Mouse (Mus musculus) frontal cortex, adult (tissue): ENCODE results near the gene Zdhhc19.
A peak's percentile ranks its signal among the peaks of the same experiment; 100 is the strongest.

Source experiments
- ATAC-seq: cut with Nextera tagmentation; 2 replicates; pipeline ENCODE4 v1.9.2; 2017; ENCODE audit warnings: mild to moderate bottlenecking, moderate library complexity, mixed read lengths; ENCODE audit not compliant: low TSS enrichment

Gene Zdhhc19

DNA sequence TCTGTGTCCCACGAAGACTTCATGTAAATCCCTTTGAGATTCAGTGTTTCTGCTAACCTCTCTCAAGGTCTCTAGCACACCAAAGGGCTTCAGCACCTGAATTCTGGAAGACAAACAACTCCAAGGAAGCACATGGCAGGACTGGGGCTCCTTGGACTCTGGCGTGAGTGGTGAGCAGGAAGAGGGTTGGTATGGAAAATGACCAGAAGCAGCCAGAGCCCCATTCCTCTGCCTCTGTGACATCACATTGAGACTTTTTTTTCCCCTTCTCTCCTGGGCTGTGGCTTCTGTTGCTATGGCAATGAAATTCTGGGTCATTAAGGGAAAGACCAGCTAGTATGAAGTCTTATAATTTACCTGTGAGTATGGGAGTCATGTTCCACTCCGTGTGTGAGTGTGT lies at the start of gene Zdhhc19:
Gene Zdhhc19 (plus strand): TSS at position 301 of the 400 bp plus-strand sequence.
- no peak for ATAC-seq

DNA sequence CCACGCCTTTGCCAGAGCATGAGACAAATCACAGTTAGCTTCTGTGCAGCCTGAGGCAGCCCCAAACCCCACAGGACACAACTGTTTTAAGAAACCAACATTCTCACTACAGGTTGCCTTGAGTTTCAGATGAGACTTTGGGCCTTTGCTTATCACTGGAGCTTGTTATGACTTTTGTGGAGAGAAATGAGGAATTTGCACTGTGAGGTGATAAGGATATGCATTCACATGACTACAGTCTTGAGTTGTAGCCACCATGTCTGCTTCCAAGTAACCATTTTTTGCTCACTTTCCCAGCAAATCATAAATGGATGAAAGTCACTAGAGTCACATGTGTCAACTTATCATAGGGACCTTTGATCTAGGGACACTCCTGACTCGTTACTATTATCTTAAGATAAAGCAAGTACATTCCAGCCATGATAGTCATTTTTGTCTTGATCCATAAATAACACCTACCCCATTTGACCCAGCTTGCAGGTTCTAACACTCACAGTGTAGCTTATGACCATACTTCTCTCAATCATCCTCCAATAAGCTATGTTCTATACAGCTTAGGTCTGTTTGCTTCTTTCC lies 49.4 kb upstream of the Zdhhc19 start:
- no peak for ATAC-seq

DNA sequence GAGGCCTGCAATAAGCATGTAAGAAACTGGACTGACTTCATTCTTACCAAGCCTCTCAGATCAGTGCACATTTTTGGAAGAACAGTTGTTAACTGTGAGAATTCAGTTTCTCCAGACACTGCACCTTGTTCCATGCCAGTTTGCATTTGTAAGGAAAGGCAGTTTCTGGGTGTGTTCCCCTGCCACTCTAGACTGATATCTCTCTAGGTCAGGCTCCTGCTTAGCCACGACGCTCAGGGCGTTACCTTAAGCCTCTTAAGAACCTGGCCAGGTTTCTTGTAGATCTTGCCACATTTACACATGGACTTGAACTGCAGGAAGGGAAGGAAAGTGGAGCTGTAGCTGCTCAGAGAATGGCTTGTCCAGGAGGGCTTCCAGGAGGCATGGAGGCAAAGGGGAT lies 46.4 kb upstream of the Zdhhc19 start:
- no peak for ATAC-seq

DNA sequence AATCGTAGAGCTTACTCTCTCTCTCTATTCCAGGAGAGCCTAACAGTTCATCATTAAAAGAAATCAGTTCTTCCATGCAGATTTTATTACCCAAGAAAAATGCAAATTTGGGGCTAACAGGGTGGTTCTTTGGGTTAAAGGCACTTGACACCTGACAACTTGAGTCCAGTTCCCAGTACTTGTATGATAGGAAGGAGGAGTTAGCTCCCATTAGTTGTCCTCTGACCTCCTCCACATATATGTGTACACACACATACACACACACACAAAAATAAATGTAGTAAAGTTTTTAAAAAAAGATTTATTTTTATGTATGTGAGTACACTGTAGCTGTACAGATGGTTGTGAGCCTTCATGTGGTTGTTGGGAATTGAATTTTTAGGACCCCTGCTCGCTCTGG lies 45.9 kb upstream of the Zdhhc19 start:
- no peak for ATAC-seq

DNA sequence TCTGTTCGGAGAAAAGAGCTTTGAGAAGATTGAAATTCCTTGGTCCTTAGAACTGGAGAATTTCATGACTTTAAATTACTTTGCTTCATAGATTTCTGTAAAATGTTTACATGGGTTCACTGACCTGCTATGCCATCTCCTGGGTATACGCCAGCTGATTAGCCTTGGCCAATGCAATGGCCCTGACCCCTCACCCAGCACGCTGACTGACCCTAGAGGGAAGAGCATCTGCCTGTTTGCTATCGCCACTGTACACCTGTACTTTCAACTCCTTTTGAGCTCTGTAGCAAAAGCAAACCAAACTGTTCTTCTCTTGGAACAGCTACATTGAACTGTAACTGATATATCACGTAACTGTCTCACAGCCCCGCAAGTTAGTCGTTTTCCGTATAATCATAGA lies 43.0 kb upstream of the Zdhhc19 start:
- no peak for ATAC-seq

DNA sequence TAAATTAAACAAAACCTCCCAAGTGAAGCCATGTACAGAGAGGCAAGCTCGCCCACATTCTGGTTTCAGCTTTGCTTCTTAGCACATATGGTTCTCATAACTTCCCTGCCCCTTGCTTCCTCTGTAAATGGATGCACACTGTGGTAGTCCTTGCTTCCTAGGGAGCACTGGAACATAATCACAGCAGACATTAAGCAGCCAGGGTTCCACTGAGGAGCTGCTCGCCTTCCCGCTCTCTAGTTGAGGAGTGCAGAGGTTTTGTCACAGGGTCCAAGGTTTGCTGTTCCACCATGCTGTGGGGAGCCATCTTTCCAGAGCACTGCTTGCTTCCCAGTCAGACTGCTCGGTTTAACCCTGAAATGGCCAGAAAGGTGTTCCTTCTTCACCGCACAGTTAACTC lies 41.4 kb upstream of the Zdhhc19 start:
- ATAC-seq: no peak

DNA sequence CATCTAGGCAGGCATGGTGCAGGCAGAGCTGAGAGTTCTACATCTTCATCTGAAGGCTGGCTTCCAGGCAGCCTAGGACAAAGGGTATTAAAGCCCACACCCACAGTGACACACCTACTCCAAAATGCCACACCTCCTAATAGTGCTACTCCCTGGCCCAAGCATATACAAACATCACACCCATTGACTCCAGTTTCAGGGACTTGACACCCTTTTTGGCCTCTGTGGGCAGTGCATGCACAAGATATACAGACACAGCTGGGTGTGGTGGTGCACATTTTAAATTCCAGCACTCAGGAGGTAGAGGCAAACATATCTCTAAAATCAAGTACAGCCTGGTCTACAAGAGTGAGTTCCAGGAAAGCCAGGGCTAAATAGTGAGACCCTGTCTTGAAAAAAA lies 40.0 kb upstream of the Zdhhc19 start:
- ATAC-seq: no peak

DNA sequence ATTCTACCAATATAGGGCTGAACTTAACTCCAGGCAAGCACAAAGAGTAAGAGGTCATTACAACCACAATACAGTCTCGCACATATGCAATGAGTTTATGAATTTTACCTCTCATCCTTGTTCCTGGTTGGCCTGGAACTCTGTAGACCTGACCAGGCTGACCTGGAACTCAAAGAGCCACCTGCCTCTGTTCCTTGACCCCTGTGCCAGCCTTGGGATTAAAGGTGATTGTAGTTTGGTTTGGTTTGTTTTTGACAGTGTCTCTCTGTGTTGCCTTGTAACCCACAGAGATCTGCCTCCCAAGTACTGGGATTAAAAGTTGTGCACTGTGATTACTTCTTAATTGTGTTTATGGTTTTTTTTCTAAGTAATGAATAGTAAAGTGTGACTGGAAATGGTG lies 39.3 kb upstream of the Zdhhc19 start:
- ATAC-seq: no peak

DNA sequence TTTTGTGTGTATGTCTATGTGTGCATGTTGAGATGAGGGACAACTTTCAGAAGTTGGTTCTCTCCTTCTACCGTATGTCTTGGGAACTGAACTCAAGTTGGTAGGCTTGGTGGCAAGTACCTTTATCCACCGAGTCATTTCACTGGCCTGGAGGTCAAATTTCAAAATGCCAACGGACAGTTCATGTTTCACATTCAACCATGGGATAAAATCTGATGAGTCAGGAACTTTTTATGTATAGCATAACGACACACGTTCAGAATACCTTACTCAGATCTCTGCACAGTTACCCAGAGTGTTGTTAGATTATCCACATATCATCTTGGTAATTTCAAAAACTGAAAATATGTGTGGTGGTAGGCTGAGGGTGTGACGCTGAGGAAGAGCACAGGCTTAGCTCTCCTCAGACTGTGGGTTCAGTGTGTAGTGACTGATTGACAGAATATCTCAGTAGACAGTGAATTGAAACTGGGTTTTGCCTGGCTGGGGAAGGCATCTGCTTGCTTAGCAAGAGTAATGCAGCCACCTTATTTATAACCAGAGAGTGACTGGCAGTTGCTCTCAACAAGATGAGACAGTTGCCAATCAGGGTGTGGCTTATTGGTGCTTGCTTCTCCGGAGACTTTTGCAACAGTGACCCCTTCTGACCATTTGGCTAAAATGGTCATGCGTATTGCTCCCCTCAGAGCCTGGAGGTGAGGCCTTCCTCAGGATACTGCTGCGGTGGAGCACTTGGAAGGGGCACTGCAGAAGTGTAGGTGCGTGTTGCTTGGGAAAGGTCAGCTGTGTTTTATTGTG lies 38.3 kb upstream of the Zdhhc19 start:
- ATAC-seq: peak; percentile 31; the same call in 1 of the 2 replicates

DNA sequence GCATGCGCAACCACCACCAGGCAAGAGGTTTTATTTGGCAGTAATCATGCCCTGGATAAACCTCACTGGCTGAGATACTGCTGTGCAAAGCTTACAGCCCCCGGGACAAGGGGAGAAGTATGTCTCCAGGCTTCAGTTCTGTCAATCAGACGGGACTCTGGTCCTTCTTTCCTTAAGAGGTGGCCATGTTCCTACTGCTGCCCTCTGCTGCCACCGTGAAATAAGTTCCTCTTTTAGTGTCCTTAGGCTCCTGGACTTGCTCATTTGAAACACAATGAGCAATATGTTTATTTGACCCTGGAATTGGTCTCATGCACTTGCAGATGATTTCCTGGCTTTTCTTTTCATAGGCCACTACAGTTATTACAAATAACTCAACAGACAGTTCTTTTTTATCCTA lies 35.5 kb upstream of the Zdhhc19 start:
- no peak for ATAC-seq

DNA sequence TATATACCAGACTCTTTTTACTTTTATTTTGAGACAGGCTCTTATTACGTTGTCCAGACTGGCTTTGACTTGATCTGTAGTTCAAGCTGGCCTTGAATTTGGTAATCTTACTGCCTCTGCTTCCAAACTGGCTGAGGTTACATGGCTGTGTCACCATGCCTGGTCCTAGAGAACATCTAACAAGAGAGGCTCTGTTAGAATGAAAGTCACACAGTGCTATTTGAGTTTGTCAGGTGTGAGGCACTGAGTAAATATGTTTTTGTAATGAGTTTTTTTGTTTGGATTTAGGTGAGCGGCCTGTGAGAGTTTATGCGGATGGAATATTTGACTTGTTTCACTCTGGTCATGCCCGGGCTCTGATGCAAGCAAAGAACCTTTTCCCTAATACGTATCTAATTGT lies 34.4 kb upstream of the Zdhhc19 start:
- ATAC-seq: no peak

DNA sequence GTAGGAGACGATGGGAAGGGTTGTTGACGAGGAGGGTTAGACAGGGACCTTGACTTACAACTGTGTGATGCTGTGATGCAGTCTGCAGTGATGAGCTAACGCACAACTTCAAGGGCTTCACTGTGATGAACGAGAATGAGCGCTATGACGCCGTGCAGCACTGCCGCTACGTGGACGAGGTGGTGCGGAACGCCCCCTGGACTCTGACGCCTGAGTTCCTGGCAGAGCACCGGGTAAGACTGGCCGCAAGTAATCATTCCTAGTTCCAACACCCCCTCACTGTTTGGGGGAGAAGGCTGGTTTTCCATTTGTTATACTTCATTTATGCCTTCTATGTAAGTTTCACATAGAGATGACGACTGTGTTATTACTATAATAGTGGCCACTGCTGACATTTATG lies 33.1 kb upstream of the Zdhhc19 start:
- ATAC-seq: no peak

DNA sequence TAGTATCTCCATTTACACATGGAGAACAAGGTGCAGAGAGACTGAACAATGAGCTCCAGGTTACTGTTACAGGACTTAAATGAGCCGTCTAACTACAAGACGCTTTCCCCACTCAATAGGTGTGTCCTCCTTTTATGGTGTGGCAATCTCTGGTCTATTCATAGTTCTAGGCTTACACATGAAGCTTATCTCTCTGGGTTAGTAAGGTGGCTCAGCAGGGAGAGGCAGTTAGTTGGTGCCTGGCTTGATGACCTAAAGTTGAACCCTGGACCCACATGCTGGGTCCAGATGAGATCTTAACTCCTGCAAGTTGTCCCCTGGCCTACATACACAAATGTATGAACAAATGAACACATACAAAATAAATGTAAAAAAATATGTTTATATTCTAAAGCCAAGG lies 32.6 kb upstream of the Zdhhc19 start:
- ATAC-seq: no peak

DNA sequence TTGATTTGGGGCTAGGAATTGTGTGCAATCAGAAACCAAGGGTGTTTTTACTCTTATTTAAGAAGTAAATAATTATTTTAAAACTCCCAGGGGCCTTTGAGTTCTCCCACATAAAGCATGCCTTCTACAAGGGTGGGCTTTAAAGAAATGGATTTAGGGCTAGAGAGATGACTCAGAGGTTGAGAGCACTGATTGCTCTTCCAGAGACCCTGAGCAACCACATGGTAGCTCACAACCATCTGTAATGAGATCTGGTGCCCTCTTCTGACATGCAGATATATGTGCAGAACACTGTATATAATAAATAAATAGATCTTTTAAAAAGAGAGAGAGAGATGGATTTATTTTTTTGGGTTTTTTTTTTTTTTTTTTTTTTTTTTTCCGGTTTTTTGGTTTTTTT lies 31.2 kb upstream of the Zdhhc19 start:
- ATAC-seq: no peak

DNA sequence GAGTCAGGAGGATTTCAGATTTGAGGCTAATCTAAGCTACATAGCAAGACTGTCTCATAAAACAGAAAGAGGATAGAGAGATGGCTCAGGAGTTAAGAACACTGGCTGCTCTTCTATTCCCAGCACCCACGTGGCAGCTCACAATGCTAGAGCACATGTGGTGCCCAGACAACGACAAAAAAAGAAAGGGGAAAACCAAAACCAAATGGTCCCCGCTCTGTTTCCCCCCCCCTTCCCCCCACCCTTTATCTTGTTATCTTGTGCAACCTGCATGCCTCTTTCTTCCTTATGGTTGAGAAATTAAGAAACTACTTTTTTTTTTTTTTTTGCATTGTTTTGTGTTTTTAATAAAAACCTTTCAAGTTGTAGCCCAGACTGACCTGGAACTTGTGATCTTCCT lies 27.6 kb upstream of the Zdhhc19 start:
- ATAC-seq: no peak

DNA sequence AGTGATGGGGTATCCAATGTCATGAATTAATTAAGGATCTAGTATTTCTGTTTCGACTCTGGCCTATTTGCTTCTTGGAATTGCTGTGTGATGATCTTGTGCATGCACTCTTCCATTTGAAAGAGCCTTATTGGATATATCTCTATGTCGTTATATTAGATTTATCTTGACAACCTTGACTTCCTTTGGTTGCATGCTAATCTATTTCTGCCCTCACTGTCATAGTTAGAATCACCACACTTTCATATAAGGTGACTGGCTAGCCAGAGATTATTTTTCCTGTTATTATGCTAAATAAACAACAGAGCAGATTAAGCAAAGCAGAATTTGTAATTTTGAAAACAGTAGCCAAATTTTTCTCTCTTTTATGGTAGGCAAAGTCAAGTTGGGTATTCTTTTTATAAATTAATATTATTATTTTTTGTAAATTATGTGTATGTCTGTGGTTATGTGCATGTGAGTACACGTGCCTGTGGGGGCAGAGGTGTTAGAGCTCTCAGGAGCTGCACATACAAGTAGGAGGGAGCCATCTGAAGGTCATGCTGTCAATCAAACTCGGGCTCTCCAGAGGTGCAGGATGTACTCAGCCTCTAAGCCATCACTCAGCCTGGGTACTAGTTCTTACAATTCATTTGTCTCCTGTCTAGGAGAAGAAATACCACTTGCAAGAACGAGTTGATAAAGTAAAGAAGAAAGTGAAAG lies 26.5 kb upstream of the Zdhhc19 start:
- no peak for ATAC-seq

DNA sequence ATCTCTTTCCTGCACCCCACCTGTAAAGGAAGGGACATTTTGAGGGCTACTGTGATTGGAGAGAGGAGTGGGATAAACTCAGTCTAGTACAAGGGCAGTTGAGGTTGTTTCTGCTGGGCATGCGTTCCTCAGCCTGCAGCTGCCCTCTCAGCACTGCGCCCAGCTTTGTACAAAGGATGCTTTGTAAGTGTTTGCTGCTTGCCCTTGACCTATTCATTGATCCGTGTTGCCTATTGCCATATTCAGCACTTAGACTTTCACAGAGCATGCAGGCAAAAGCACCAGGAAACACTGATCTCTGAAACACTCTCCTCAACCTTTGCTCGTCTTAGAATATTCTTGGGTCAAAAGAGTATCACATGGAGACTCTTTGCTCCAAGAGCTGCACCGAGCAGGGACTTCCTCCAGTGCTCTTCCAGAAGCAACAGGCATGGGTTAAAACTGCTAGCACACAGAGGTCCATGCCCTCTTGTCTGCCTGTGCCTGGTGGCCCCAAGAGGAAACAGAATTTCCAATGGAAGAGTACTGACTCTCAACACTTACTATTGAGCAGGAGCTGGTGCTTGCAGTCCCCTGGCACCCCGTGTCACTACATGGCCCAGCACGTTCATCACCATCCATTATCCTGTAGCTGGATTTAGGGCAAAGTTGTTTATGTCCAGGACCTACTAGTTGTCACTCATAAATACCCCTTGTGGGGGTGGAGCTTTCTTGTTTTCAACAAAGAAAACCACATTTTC lies 23.6 kb upstream of the Zdhhc19 start:
- peak; percentile 70 for ATAC-seq

DNA sequence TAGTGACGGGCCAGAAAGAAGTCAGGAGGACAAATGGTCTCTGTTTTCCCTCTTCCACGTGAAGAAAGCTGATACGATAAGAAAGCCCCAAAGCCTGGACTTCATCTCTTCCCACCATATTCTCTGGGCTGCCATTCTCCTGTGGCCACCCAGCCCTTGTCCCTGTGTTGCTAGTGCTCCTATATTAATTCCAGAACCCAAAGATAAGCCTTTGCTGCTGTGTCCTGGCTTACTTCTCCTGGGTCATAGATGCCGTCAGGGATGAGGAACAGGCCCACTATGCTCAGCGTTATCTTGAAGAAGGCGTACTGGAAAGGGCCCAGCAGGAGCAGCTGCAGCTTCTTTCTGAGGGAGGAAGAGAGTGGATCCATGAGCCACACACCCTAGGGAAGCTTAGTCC lies 18.8 kb upstream of the Zdhhc19 start:
- peak; percentile 59; the same call in 1 of the 2 replicates for ATAC-seq

DNA sequence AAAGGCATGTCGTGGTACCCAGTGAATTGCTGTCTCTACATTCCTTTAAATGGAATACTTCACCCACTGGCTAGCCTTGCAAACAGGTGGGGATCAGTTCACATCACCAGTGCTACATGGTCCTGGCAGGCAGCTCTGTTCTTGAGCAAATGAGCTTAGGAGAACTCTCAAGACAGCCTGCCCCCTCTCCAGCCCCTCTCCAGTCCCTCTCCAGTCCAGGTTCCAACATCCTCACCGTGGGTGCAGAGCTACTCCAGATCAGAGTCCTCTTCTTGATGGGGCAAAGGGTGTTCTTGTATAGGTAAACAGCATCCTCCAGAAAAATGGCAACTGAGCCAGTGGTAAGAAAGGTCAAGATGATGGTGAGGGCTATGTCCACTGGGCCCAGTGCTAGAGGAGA lies 16.6 kb upstream of the Zdhhc19 start:
- ATAC-seq: no peak

DNA sequence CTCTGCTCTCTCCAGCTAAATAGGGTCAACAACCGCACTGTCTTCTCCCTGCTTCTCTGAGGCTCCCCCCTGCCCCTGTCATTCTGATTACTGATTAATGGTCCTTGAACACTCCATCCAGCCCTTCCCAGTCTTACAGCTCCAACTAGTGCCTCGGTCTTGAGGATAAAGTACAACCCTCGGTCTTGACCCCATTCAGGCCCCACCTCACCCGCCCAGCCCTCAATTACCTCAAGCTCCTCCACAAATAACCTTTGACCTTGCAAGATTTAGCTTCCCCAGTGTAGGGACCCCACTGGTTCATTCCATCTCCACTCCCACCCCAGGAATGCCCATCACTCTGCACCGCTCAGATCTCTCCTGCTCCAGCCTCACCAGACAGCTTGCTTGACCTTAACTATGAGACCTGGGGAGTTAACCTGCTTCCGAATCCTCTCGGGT lies 11.6 kb upstream of the Zdhhc19 start:
- ATAC-seq: no peak

DNA sequence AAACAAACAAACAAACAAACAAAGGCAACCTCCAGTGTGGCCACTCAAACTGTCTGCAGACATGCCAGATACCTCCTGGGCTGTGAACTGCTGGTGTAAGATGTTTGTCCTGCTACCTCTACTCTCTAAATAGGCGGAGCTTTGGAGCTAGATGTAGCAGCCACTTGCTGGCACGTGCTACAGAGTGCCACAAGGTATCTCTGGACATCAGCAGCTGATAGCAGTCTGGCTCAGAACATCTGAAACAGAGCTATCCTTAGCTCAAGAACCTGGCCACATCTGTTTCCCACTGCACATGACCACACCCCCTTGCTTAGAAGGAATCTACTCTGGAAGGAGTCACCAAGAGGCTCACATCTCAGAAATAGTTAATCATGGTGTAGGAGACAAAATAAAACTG lies 10.9 kb upstream of the Zdhhc19 start:
- no peak for ATAC-seq

DNA sequence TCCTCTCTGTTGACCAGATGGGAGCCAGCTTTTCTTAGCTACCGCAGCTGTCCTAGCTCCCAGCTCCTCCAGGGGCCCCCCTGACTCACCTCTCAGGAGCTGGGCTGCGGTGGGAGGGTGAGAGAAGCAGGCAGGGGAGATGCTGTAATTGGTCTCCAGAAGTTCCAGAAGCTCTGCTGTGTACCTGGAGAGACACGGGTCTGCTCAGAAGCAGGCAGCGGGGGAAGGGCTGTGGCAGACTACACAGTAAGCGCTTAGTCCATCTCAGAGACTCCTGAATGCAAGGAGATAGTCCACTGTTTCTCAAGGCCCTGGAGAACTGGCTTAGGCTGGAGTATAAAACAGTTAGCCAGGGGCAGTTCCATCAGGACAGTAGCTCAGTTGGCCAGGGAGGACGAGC lies 10.0 kb upstream of the Zdhhc19 start:
- no peak for ATAC-seq
